Mouse (Mus musculus) adrenal gland, postnatal 10 days (tissue): Measurements from ENCODE around the gene Wrap53. TPM values are rescaled to one million over a fixed set of nuclear protein-coding genes. Genes with fewer than 3 reads are reported as not detected.
"Not testable (repeated sequence)": the region's sequence is repeated elsewhere in the genome, so short reads cannot be mapped to it uniquely, and the experiment has no call there.

Experiments used
- DNase-seq: peaks from one replicate; pipeline ENCODE4 v3.0.0; 2021; ENCODE audit warnings: mixed read lengths
- total RNA-seq, 2 experiments: library from RNA; stranded (reverse); gene quantifications; 2 replicates each; pipeline ENCODE4 v1.2.3; 2021

Gene Wrap53
- total RNA-seq, 2 experiments from 2014 or later = 8.1 to 12.5 TPM

- not testable (repeated sequence) for DNase-seq
These were observed 49.3 kb downstream of the Wrap53 start for GRCm38 (mm10) chr11:69530755-69531154.

- DNase-seq = not testable (repeated sequence)
These were observed 49.8 kb downstream of the Wrap53 start for GRCm38 (mm10) chr11:69530281-69530680.

GRCm38 (mm10) chr11:69528031-69528390 is 52.0 kb downstream of the Wrap53 start:
- DNase-seq = no peak

GRCm38 (mm10) chr11:69527098-69528030 is 52.7 kb downstream of the Wrap53 start:
- no peak for DNase-seq

- no peak for DNase-seq
These were observed 53.4 kb downstream of the Wrap53 start for GRCm38 (mm10) chr11:69526631-69527030.

GRCm38 (mm10) chr11:69525661-69526060 is 54.4 kb downstream of the Wrap53 start:
- DNase-seq = no peak

GRCm38 (mm10) chr11:69523651-69524050 is 56.4 kb downstream of the Wrap53 start:
- no peak for DNase-seq

GRCm38 (mm10) chr11:69521526-69522149 is 58.4 kb downstream of the Wrap53 start:
- DNase-seq = no peak

- DNase-seq = peak; percentile 51
These were observed 60.1 kb downstream of the Wrap53 start for GRCm38 (mm10) chr11:69519976-69520375.

GRCm38 (mm10) chr11:69516661-69517060 is 63.4 kb downstream of the Wrap53 start:
- DNase-seq = no peak

GRCm38 (mm10) chr11:69516151-69516640 is 63.9 kb downstream of the Wrap53 start:
- DNase-seq = no peak

GRCm38 (mm10) chr11:69513840-69514239 is 66.2 kb downstream of the Wrap53 start:
- peak; percentile 75 for DNase-seq

Other genes starting within 250 kb of the Wrap53 start
- gene Rnf227, start 239.8 kb downstream of the Wrap53 start, total RNA-seq = 1 to 10 TPM; 4.2 to 7.2 TPM
- 100 to 1,000 TPM in 1 of 2 experiments, 10 to 100 TPM in 1; 93.8 to 128 TPM for gene Chd3, start 210.8 kb downstream of the Wrap53 start, total RNA-seq
- 100 to 1,000 TPM; 124 to 138 TPM for gene Naa38, start 184.8 kb downstream of the Wrap53 start, total RNA-seq
- 10 to 100 TPM; 32.4 to 38.9 TPM for gene Cyb5d1, start 184.6 kb downstream of the Wrap53 start, total RNA-seq
- 10 to 100 TPM; 29.1 to 33.0 TPM for gene Tmem88, start 182.0 kb downstream of the Wrap53 start, total RNA-seq
- 10 to 100 TPM; 49.0 to 53.4 TPM for gene Kdm6b, start 166.6 kb downstream of the Wrap53 start, total RNA-seq
- under 1 TPM; 0.30 TPM for gene Dnah2, start 31.1 kb downstream of the Wrap53 start, total RNA-seq
- 1 to 10 TPM; 2.2 to 3.8 TPM for gene Efnb3, start 20.1 kb downstream of the Wrap53 start, total RNA-seq
- gene Trp53, start 104 bp upstream of the Wrap53 start, total RNA-seq = 10 to 100 TPM; 59.9 to 75.9 TPM
- 10 to 100 TPM; 38.6 to 52.9 TPM for gene Atp1b2, start 25.7 kb upstream of the Wrap53 start, total RNA-seq
- under 1 TPM; 0.27 to 0.36 TPM for gene Shbg, start 37.6 kb upstream of the Wrap53 start, total RNA-seq
- 10 to 100 TPM in 1 of 2 experiments, 1 to 10 TPM in 1; 9.2 to 10.1 TPM for gene Sat2, start 41.8 kb upstream of the Wrap53 start, total RNA-seq
- gene Fxr2, start 52.7 kb upstream of the Wrap53 start, total RNA-seq = 10 to 100 TPM; 61.9 to 80.2 TPM
- gene Sox15, start 75.1 kb upstream of the Wrap53 start, total RNA-seq = not detected
- 100 to 1,000 TPM; 114 to 116 TPM for gene Mpdu1, start 82.4 kb upstream of the Wrap53 start, total RNA-seq
- 10 to 100 TPM in 1 of 2 experiments, 1 to 10 TPM in 1; 9.8 to 12.0 TPM for gene Cd68, start 85.9 kb upstream of the Wrap53 start, total RNA-seq
- 100 to 1,000 TPM; 598 to 631 TPM for gene Eif4a1, start 92.2 kb upstream of the Wrap53 start, total RNA-seq
- 10 to 100 TPM; 62.6 to 76.3 TPM for gene Senp3, start 101.8 kb upstream of the Wrap53 start, total RNA-seq
- 1 to 10 TPM; 2.0 to 5.0 TPM for gene Tnfsf13, start 105.5 kb upstream of the Wrap53 start, total RNA-seq
- gene Tnfsf12, start 115.6 kb upstream of the Wrap53 start, total RNA-seq = 10 to 100 TPM; 18.1 to 19.2 TPM
- gene Tnfsfm13, start 115.8 kb upstream of the Wrap53 start, total RNA-seq = 1 to 10 TPM; 4.2 to 5.1 TPM
- gene Polr2a, start 178.4 kb upstream of the Wrap53 start, total RNA-seq = 10 to 100 TPM; 53.9 to 67.5 TPM
- not detected for gene Slc35g3, start 181.7 kb upstream of the Wrap53 start, total RNA-seq
- gene Zbtb4, start 185.7 kb upstream of the Wrap53 start, total RNA-seq = 10 to 100 TPM; 35.5 to 41.2 TPM
- 1 to 10 TPM; 2.3 to 7.9 TPM for gene Chrnb1, start 215.7 kb upstream of the Wrap53 start, total RNA-seq
- gene Fgf11, start 221.6 kb upstream of the Wrap53 start, total RNA-seq = 1 to 10 TPM; 2.4 to 3.8 TPM
- gene Tmem102, start 225.4 kb upstream of the Wrap53 start, total RNA-seq = 1 to 10 TPM; 1.0 TPM
- not detected for gene Gm39566, start 235.0 kb upstream of the Wrap53 start, total RNA-seq
- not detected for gene Spem2, start 238.2 kb upstream of the Wrap53 start, total RNA-seq
- gene Spem1, start 241.9 kb upstream of the Wrap53 start, total RNA-seq = not detected